Mouse (Mus musculus): ENCODE results near the gene Entpd7.
A peak's percentile ranks its signal among the peaks of the same experiment; 100 is the strongest.

The Entpd7 gene

DNA sequence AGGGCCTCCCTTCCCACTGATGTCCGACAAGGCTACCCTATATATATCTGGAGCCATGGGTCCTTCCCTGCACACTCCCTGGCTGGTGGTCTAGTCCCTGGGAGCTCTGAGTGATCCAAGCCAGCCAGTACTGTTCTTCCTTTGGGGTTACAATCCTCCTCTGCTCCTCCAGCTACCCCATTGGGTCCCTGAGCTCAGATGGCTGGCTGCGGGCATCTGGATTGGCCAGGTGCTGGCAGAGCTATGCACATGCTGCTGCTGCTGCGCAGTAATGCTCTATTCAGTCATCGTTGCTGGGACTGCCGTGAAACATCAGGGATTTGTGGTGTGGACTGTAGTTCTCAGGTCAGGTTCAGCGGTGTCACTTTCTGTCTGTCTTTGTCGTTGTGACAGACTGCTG lies 35.3 kb downstream of the Entpd7 start:
- no peak for DNase-seq (ENCODE audit: low spot score)

DNA sequence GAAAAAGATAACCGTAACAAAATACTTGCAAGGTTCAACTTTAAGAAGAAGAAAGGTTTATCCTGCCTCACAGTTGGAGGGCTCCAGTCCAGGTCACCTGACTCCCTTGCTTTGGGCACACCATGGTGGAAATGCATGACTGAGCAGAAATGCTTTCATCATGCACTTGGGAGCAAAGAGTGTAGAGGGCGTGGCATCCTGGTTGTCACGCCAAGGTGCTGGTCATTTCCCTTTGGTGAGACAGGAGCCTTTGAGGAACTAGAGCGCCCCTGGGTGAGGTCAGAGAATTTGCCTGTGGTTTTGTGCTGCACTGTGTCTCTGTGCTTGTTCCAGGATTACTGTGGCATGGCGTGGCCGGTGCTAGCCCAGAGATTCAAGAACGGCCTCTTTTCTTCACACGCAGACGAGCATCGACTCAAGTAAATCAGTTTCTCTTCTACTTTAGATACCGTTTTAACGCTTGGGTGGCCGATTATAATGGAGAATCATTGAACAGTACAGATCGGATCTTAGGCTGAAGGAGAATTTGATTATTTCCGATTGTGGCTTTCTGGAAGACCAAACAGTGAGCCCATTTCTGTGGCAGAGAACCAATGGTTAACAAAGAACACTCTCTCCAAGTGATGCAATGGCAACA lies 37.2 kb downstream of the Entpd7 start:
- no peak for DNase-seq (ENCODE audit: low spot score)

DNA sequence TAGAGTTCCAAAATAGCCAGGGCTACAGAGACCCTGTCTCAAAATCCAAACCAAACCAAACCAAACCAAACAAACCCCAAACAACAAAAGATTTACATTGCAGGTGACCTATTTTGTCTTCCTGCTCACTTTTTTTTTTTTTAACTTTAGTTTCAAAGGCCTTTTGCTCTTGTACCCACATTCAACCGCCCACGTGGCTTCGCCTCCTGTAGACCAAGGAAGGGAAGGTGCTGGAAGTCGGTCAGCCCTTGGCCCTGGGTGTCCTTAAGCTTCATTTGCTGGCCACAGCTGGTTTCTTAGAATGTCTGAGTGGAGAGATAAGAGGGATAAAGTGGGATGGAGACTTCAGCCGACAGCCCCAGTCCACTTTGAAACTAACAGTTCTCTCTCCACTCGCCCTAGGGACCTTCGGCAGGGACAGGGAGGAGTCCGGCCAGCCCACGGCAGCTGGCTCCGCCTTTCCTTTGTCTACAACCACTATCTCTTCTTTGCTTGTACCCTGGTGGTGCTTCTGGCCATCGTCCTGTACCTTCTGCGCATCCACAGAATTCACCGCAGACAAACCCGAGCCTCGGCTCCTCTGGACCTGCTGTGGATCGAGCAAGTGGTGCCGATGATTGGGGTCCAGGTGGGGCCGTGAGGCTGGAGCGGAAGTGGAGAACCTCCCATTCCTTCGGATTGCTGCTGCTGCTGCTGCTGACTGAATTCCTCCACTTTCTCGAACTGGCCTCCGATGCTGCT lies 40.0 kb downstream of the Entpd7 start:
- peak; percentile 34 for DNase-seq (ENCODE audit: low spot score)

DNA sequence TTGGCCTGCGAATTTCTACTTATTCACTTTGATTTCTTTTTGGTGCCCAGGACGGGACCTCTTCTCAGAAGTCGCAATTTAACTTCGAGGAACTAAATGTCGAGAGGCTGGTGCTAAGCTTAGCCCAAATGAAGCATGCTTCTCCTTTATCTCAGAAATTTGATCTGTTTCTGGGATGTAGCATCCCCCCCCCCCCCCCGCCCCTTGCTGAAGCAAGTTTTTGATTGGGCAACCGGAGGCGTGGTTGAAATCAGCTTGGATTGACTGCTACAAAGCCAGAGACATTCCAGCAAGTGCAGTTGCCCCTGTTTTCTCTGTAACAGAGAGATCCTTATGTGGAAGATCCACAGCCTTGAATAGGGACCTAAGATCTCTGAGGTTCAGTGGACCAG lies 40.6 kb downstream of the Entpd7 start:
- DNase-seq (ENCODE audit: low spot score): peak; percentile 28

DNA sequence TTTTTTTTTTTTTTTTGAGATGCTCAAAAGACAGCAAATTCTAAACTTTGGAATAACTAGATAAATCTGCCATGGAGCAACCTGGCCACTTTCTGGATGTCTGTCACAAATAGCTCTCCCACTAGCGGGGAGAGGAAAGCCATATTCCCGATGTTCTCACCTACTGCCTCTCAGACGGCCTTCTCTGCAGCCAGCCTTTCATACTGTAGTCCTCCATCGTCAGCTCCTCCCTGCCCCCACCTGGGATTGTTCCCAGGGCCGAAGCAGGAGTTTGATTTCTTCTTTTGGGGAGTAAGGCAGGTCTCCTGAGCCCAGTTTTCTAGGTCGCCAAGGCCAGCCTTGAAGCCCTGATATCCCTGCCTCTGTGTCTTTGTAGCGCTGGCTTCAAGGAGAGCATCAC lies 41.7 kb downstream of the Entpd7 start:
- DNase-seq (ENCODE audit: low spot score): no peak

DNA sequence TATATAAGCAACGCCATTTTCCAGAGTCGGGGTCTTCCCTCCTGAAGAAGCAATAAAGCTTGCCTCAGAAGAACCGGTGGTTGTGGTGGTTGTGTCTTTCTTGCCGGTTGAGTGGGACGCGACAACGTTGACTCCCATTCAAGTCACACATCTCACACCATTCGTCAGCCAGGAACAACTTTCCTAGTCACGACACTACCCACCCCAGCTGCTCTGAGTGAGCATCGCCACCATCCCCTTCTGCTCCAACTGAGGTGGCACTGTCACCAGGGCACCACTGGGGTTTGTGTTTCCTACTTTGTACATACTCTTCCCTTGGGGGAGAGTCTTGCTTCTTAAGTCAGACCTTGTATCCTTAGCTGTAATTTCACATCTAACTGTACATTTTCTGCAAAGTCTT lies 48.9 kb downstream of the Entpd7 start:
- no peak for DNase-seq (ENCODE audit: low spot score)

DNA sequence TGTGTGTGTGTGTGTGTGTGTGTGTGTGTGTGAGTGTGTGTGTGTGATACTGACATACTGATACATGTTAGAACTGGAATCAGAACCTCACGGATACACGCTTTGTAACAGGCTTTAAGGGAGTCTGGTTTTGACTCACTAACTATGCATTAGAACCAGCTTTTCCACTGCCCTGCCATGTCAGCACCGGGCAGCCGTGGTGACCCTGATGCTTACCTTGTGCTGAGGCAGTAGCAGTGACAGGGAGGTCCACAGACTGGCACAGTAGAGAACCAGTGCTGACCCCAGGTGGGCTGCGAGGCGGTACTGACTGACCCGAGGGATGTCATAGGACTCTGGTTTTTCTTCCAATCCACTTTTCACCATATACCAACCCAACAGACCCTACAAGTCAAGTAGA lies 53.9 kb downstream of the Entpd7 start:
- no peak for DNase-seq (ENCODE audit: low spot score)

DNA sequence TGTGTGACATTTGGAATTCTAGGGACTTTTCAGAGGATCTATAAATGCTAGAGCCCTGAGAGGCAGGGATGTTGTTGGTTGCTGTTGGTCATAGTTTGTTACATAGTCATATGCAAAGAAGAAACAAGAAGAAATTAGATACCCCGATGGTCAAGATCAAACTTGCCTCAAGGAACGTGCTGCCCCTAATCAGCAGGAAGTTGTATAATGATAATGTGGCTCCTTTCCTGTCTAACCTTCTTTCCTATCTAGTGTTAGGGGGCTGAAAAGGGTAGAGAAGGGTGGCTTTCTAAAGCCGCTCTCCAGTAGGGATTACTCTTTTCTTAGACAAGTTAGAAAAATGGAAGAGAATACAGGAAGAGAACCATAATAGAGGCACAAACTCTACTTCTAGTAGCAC lies 56.3 kb downstream of the Entpd7 start:
- no peak for DNase-seq (ENCODE audit: low spot score)

DNA sequence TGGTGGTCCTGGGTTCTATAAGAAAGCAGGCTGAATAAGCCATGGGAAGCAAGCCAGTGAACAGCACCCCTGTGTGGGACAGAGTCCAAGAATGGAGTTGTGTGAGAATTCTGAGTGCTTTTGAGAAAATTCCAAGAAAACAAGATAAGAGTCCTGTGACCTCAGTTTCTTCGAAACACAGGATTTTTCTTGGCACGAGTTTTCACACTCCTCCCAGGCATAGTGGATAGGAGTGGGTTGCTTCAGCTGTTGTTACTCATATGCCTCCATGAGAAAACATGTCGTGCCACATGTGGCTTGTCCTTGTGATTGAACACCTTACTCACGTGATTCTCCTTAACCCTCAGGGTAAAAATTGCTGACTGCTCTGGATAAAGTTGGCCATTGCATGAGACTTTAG lies 58.4 kb downstream of the Entpd7 start:
- peak; percentile 55 for DNase-seq (ENCODE audit: low spot score)

DNA sequence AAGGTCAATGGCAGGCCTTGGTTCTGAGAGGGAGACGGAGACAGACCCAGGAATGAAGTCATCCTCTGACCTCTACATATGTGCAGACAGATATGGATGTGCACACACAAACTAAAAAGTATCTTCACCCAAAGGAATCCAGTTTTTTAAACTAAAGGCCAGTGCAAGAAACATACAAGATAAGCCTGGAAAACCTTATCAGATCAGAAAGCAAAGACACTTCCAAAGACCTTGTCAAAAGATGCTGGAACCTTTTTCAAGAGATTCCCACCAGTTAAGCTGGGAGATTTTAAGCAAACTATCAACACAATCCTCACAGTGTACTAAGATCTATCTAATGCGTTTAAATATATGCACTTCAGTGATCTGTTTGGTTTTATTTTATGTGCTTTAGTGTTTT lies 60.5 kb downstream of the Entpd7 start:
- no peak for DNase-seq (ENCODE audit: low spot score)

DNA sequence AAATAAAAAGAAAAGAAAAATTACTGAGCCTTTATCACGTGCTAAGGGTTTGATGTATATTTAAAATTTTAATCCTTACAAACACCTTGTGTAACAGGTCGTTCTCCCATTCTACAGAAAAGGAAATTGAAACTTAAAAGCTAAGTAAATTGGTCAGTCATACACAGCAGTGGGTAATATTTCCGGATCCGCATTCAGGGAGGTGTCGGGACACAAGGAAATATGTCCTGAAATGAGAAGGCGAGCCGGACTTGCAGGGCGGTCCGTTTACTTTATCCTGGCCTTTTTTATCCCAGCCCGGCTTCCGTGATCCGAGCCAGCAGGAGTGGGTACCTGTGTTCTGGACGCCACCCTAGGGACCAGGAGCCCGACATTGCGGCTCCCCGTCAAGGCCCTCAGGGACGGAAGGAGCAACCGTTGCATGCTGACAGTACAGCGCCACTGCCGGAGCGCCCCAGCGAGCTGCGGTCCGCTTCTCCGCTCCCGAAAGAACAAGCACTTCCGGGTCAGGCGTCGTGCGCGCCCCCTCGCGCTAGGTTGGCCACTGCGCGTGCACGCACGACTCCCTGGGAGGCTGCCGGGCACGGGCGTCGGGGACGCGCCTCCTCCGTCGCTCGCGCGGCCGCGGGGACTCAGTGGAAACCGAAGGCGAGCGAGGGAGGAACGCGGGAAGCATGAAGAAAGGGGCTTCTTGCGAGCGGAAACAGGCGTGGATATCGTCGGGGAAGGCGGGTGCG lies 63.2 kb downstream of the Entpd7 start, which contains the start of the genes Cutc and Cox15:
Gene Cutc, plus strand, starts transcription at position 508 of the 737 bp plus-strand sequence.
Gene Cox15, minus strand, starts transcription at position 512 of the 737 bp plus-strand sequence.
- DNase-seq (ENCODE audit: low spot score): peak; percentile 93

DNA sequence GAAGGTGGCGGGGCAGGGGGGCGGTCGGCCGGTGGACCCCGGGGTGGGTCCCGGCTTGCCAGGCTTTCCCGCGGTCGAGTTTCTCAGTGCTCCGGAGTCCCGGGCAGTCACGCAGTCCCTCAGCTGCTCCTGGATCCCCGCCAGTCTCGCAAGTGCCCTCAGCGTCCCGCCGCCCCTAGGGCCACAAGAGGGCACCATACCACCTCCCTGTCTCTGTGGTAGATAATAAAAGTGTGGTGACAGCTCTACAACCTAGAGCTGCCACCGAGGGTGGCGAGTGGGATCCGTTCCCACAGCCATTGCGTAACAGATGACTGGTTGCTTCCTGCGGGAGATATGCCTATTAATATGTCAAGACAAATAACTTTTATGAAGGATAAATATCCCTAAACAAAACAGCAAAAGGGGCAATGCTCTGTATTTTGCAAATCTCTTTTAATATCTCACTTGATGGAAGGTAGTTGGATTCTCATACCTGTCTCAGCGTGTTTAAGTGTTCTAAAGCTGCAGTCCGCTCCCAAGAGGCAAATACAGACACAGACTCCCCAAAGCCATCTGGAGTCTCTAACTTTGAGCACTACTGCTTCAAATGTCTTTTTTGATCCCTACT lies 63.9 kb downstream of the Entpd7 start:
- peak; percentile 87 for DNase-seq (ENCODE audit: low spot score)

DNA sequence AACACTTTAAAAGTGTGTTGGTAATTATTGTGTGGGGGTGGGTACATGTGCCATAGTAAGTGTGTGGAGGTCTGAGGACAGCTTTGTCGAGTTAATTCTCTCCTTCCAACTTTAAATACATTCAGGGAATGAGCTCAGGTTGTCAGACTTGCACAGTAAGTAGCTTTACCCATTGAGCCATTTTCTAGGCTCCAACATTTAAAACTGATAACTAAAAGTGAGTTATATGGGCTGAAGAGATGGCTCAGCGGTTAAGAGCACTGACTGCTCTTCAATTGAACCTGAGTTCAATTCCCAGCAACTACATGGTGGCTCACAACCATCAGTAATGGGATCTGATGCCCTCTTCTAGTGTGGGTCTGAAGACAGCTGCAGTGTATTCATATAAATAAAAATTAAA lies 64.8 kb downstream of the Entpd7 start:
- no peak for DNase-seq (ENCODE audit: low spot score)

DNA sequence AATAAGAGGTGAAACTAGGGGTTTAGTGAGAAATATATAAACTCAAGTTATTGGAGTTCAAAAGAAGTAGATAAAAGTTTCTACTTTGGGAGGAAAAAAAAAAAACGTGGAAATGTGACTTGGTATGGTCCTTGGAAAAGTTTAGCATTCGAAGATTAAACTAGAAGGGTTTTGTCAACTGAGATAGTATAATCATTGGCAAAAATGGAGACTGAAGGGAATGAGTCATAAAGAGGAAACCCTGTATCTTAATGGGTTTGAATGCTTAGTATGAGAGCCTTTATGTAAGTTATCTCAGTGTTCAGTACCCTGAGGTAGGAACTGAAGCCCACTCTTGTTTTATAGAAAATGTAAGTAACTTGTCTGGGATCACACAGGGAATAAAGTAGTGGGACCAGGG lies 65.4 kb downstream of the Entpd7 start:
- DNase-seq (ENCODE audit: low spot score): no peak

DNA sequence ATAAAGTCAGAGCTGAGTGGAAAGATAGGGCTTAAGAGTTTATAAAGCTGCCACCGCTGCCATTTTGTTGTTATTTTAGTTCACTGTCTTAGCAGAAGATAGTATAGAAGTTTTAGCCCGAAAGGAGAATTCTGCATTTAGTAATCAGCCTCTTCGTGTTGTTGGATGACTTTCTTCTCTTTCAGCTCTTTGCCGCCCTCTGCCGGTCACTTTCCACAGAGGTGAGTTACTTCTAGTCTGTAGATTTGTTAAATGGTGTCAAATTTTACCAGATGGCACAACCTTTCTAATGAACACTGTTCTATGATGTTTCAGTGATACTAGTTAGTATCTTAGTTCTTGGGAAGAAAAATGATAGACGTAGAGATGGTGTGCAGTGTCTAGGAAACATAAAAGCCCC lies 71.0 kb downstream of the Entpd7 start:
- DNase-seq (ENCODE audit: low spot score): peak; percentile 66

DNA sequence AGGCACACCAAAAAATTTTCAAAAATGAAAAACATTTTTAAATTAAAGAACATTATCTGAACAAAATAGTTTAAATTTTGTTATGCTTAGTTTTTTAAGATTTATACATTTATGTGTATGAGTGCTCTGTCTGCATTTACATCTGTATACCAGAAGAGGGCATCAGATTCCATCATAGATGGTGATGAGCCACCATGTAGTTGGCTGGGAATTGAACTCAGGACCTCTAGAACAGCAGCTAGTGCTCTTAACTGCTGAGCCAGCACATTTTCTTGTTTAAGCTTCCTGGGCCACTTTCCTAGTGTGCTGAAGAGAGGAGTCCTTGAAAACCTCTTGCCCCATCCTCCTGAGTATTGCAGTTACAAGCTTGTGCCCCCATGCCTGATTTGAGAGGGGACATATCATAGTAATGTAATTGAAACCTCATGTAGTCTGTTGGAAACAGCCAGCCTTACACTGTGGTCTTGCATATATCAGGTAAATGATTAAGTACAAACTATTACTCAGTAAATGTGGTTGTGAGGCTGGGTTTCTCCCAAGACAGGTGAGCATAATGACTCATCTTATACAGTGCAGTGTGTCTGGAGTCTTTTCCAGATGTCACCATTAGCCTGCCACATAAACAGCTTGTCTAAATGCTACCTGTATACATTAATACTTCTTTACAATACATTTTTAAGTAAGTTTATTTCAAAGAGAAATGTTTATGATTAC lies 72.2 kb downstream of the Entpd7 start:
- DNase-seq (ENCODE audit: low spot score): no peak

DNA sequence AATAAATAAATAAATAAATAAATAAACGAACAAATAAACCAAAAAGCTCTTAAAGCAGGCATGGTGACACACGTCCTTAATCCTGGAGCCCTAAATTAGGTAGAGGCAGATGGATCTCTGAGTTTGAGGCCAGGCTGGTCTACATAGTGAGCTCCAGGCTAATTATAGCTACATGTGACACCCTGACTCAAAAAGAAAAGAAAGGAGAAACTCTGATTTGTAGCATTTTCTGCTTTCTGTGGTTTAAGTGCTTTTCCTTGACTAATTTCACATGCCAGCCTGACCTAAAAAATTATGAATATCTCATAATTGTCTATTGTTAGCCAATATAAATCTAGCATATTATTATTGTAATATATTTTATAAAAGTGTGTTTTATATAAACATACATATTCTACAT lies 72.9 kb downstream of the Entpd7 start:
- no peak for DNase-seq (ENCODE audit: low spot score)

DNA sequence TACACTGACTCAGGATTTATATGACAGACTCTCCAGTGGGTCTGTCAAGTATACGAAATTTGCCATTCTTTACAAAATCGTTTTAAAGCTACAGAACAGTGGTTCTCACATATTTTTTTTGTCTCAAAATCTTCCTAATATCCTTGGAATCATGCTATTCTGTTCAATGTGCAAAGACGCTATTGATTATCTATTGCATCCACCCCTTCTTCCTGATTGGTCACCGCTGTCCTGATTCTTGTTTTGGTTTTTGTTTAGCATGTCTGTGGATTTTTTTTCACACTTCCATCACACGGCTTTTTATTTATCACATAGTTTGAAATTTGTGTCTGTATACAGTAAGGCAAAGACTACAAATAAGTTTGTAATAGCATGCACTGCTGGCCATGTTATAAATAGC lies 77.0 kb downstream of the Entpd7 start:
- DNase-seq (ENCODE audit: low spot score): no peak

DNA sequence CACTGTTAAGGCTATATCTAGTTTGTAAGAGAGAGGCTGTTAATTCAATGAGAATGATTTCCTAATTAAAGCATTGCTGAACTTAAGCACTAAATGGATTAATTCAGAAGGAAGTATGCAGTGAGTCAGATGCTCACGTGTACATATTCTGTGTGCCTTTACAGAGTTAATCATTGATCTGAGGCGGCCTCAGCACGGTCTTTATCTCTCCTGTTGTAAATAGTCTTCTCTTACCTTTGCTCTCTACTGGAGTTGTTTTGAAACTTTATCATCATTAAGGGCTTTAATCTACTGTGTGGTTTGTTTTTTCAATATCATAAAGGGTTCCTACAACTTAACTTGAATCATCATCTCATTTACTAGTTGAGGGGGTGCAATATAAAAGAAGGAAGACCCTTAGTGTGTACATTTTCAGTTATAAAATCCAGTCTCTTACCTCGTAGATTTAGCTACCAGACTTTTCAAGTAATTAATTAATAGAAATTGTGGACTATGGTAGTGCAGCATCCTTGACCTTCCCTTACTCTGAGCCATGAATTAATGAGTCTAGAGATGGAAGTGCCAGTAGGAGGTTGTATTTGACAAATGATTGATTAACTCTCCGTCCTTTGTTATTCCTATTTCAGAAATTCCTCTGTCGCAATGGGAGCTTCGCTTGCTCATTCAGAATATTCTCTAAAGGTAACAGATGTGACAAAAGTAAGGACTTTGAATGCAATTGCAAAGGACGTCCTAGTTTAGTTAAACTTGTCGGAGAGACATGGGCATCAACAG lies 78.3 kb downstream of the Entpd7 start:
- DNase-seq (ENCODE audit: low spot score): peak; percentile 57

DNA sequence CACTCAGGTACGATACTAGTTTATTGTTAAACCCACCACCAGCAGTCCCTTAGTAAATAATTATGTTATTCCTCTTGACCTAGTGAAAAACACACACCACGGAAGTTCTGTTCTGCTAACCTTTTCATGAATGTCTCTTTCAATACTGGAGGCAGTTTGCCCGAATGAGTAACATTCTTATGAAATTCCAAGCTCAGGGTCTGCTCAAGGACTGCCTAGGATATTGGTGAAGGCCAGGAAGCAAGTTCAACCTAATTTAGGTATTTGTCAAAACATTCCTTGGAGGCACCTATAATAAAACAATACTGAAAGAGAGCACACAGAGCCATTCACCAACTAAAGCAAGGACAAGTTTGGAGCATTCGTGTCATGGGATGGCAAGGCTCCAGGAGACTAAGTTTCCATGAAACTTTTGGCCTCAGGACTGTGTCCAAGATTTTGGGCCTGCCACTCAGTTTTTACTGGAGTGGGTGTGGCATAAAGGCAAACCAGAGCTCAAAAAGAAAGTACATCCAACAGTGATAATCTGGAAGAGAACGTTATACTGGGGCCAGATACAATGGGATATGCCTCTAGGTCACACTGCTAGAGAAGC lies 80.0 kb downstream of the Entpd7 start:
- DNase-seq (ENCODE audit: low spot score): no peak

DNA sequence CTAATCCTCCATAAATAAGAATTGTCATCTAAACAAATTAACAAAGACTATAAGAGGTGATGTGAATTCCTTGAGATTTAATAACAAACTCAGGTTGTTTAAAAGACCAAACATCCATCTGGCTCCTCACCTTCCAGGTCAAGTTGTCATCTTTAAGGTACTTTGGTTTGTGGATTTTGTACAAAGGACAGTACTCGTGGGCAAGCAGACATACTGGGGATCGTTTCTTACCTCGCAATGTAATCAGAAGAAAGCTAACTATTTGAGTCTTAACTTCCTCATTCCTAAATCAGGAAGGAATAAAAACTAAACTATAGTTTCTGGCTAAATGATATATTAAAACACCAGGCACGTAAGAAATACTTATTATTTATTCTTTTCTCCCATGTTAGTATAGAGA lies 81.1 kb downstream of the Entpd7 start:
- no peak for DNase-seq (ENCODE audit: low spot score)
